Mouse (Mus musculus) forebrain, postnatal 0 days (tissue): Measurements from ENCODE around the gene Kiss1r. TPM values are rescaled to one million over a fixed set of nuclear protein-coding genes. Genes with fewer than 3 reads are reported as not detected.

Experiments
- ATAC-seq: fragments of 200-750 bp; cut with Nextera tagmentation; 2 replicates; pipeline ENCODE4 v1.8.0; 2017; ENCODE audit warnings: mild to moderate bottlenecking, moderate library complexity
- DNase-seq: peaks from one replicate; pipeline ENCODE4 v3.0.0-alpha.2; 2015
- H3K27ac ChIP-seq: fragments of 300-500 bp; sonication (generic); 2 replicates; pipeline ENCODE4 v1.5.1; 2014; ENCODE audit warnings: low read depth, mild to moderate bottlenecking, antibody characterized with exemption, low read length, moderate library complexity, mixed read lengths
- H3K27me3 ChIP-seq: fragments of 300-500 bp; sonication (generic); 2 replicates; pipeline ENCODE4 v1.6.1; 2014; ENCODE audit warnings: mild to moderate bottlenecking, low read length, mixed read lengths; ENCODE audit not compliant: insufficient read depth
- H3K36me3 ChIP-seq: fragments of 300-500 bp; sonication (generic); 2 replicates; pipeline ENCODE4 v1.6.1; 2014; ENCODE audit warnings: mild to moderate bottlenecking, moderate library complexity; ENCODE audit not compliant: insufficient read depth
- H3K4me1 ChIP-seq: fragments of 300-500 bp; sonication (generic); 2 replicates; pipeline ENCODE4 v1.6.1; 2014; ENCODE audit warnings: antibody characterized with exemption; ENCODE audit not compliant: insufficient read depth
- H3K4me2 ChIP-seq: fragments of 300-500 bp; sonication (generic); 2 replicates; pipeline ENCODE4 v1.6.1; 2014; ENCODE audit warnings: low read depth, mild to moderate bottlenecking, moderate library complexity
- H3K4me3 ChIP-seq: fragments of 300-500 bp; sonication (generic); 2 replicates; pipeline ENCODE4 v1.5.1; 2014; ENCODE audit warnings: low read depth, low read length, mixed read lengths
- H3K9ac ChIP-seq: fragments of 300-500 bp; sonication (generic); 2 replicates; pipeline ENCODE4 v1.6.1; 2014; ENCODE audit warnings: mild to moderate bottlenecking
- H3K9me3 ChIP-seq: fragments of 300-500 bp; sonication (generic); 2 replicates; pipeline ENCODE4 v1.6.1; 2016; ENCODE audit warnings: low read length
- CTCF ChIP-seq: sonication (generic); IDR thresholded peaks from 2 replicates; pipeline ENCODE4 v1.5.1; 2016; ENCODE audit warnings: antibody characterized with exemption, control low read depth, low read depth
- WGBS: fragments of 180-500 bp; shearing (Covaris S2); extraction: QIAGEN DNeasy Blood & Tissue Kit; methylation state at CpG from one replicate; pipeline ENCODE4 v1.1.7; 2014; 5-methylcytosine and 5-hydroxymethylcytosine counted together
- polyA plus RNA-seq: library from polyadenylated mRNA; unstranded; fragments of >200 nt; fragmentation: Nextera tagmentation; extraction: Ambion mirVana; gene quantifications from 2 replicates; pipeline ENCODE4 v1.2.1, GENCODE M21; 2015
- total RNA-seq: library from RNA; depleted of rRNA; stranded (reverse); fragments of >200 nt; gene quantifications from 2 replicates; pipeline ENCODE4 v1.2.3, GENCODE M21; 2014

Gene Kiss1r
- total and polyA plus RNA-seq, 2 experiments from 2014 or later = 3.4 to 5.4 TPM

GRCm38 (mm10) chr10:79918231-79919078 is 1.7 kb downstream of the Kiss1r start:
- no peak overlapping the region for H3K4me2 ChIP-seq
- no peak overlapping the region for H3K9ac ChIP-seq
- H3K27ac ChIP-seq = no peak overlapping the region
- H3K4me3 ChIP-seq = no peak overlapping the region
- peaks cover 55% of the 10 kb centered on the region for H3K27me3 ChIP-seq
- no peaks in the 10 kb centered on the region for H3K36me3 ChIP-seq
- ATAC-seq (no peak), DNase-seq (no peak)
- no peak for TF ChIP-seq CTCF
- H3K4me1 ChIP-seq = peaks cover 14% of the 10 kb centered on the region
- no peaks in the 10 kb centered on the region for H3K9me3 ChIP-seq
- 5% methylated on average over 35 of the region's 35 CpGs for WGBS

DNA sequence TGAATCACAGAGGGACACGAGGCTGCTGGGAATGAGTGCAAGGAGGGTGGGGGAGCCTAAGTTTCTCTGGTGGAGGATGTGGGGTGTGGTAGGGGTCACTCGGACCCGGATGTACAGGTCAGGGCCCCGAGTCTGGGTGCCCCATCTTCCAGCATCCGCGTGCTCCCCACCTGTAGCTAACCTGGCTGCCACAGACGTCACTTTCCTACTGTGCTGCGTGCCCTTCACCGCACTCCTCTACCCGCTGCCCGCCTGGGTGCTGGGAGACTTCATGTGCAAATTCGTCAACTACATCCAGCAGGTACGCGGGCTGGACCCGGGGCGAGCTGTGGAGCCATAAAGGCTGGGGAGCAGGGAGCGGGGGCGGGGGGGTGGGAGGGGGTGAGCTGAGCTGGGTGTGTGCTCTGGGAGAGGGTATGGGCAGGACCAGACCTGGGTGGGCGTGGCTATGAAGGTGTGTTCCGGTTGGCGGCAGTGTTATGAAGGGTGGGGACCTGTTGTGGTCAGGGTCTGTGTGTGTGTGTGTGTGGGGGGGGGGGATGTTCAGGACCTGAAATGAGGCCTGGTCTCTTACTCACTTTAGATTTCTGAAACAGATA is 2.6 kb downstream of the Kiss1r start:
- no peak overlapping the region for H3K4me3 ChIP-seq

DNA sequence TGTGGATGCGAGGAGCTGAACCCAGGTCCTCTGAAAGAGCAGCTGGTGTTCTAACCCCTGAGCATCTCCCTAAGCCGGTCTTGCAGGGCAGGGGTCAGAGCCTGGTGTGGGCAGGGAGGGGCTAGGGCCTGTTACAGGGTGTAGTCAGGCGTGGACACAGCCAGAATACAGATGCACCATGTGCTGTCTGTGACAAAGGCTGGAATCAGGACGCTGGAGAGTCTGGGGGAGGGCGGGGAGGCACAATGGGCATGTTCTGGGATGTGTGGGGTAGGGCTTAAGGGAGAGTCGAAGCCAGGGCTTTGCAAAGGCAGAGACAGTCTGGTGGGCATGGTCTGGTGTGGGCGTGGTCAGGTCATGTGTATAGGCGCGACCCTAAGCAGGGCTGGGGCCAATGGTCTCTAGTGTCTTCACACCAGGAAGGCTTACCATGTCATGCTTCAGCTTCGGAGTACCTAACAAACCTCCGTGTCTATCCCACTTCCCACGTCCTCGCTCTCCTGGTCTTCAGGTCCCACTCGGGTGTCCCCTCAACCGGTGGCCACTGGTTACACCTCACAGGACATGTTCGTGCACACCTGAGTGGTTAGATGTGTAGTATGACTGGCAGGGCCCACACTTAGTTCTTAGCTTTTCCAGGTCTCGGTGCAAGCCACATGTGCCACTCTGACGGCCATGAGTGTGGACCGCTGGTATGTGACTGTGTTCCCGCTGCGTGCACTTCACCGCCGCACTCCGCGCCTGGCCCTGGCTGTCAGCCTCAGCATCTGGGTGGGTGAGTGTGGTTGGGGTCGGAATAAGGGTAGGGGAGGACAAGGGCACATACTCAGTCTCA is 3.5 kb downstream of the Kiss1r start:
- WGBS = 15% methylated on average over 26 of the region's 26 CpGs
- Histone ChIP-seq H3K27ac (no peak overlapping the region), H3K9me3 (no peaks in the 10 kb centered on the region), H3K4me2 (peak overlapping the region; percentile 52), H3K27me3 (peaks cover 57% of the 10 kb centered on the region), H3K4me1 (peaks cover 14% of the 10 kb centered on the region), H3K9ac (no peak overlapping the region), H3K4me3 (peak overlapping the region; percentile 28), H3K36me3 (no peaks in the 10 kb centered on the region)
- ATAC-seq (no peak), DNase-seq (no peak)
- no peak for TF ChIP-seq CTCF

More for the DNA sequence above, 2.6 kb downstream of the Kiss1r start:
- Histone ChIP-seq H3K4me1 (peaks cover 14% of the 10 kb centered on the region), H3K9ac (no peak overlapping the region), H3K27ac (no peak overlapping the region), H3K27me3 (peaks cover 57% of the 10 kb centered on the region), H3K4me2 (no peak overlapping the region), H3K36me3 (no peaks in the 10 kb centered on the region), H3K9me3 (no peaks in the 10 kb centered on the region)
- TF ChIP-seq CTCF = no peak
- DNase-seq (no peak), ATAC-seq (no peak)
- WGBS = 5% methylated on average over 21 of the region's 21 CpGs

- no peak within 1 kb of the TSS for H3K27ac ChIP-seq
- H3K4me1 ChIP-seq = peaks cover 6% of the 10 kb centered on the region
- no peaks in the 10 kb centered on the region for H3K36me3 ChIP-seq
- no peak for TF ChIP-seq CTCF
- peaks cover 57% of the 10 kb centered on the region for H3K27me3 ChIP-seq
- no peaks in the 10 kb centered on the region for H3K9me3 ChIP-seq
- ATAC-seq (peak; percentile 7; the same call in 1 of the 2 replicates), DNase-seq (peak; percentile 55)
- peak within 1 kb of the TSS; percentile 28 for H3K4me3 ChIP-seq
- WGBS = 4% methylated on average over 41 of the region's 41 CpGs
- H3K4me2 ChIP-seq = peak within 1 kb of the TSS; percentile 52
- H3K9ac ChIP-seq = peak within 1 kb of the TSS; percentile 31; the same call in 1 of the 2 replicates
These were observed 4.3 kb downstream of the Kiss1r start, which contains the start of gene R3hdm4 for GRCm38 (mm10) chr10:79920958-79921535. Gene R3hdm4 (minus strand): TSS chr10:79921208.

DNA sequence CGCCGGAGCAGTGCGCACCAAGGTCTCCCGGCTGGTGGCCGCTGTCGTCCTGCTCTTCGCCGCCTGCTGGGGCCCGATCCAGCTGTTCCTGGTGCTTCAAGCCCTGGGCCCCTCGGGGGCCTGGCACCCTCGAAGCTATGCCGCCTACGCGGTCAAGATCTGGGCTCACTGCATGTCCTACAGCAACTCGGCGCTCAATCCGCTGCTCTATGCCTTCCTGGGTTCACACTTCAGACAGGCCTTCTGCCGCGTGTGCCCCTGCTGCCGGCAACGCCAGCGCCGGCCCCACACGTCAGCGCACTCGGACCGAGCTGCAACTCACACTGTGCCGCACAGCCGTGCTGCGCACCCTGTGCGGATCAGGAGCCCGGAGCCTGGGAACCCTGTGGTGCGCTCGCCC is 4.8 kb downstream of the Kiss1r start:
- no peak overlapping the region for H3K27ac ChIP-seq
- H3K9ac ChIP-seq = peak overlapping the region; percentile 31; the same call in 1 of the 2 replicates
- H3K9me3 ChIP-seq = no peaks in the 10 kb centered on the region
- 2% methylated on average over 34 of the region's 34 CpGs for WGBS
- peaks cover 5% of the 10 kb centered on the region; the same call in 1 of the 2 replicates for H3K4me1 ChIP-seq
- no peak for TF ChIP-seq CTCF
- ATAC-seq (no peak), DNase-seq (no peak)
- H3K4me2 ChIP-seq = peak overlapping the region; percentile 52
- peak overlapping the region; percentile 28 for H3K4me3 ChIP-seq
- H3K36me3 ChIP-seq = no peaks in the 10 kb centered on the region
- peaks cover 57% of the 10 kb centered on the region for H3K27me3 ChIP-seq

GRCm38 (mm10) chr10:79924998-79925784 is 8.4 kb downstream of the Kiss1r start:
- Histone ChIP-seq H3K4me2 (peak overlapping the region; percentile 89), H3K27me3 (peaks cover 32% of the 10 kb centered on the region), H3K4me1 (peaks cover 8% of the 10 kb centered on the region; the same call in 1 of the 2 replicates), H3K36me3 (no peaks in the 10 kb centered on the region), H3K9me3 (no peaks in the 10 kb centered on the region), H3K9ac (no peak overlapping the region), H3K4me3 (no peak overlapping the region), H3K27ac (no peak overlapping the region)
- TF ChIP-seq CTCF = peak; percentile 100
- peak; percentile 96 for DNase-seq
- WGBS = 12% methylated on average over 29 of the region's 29 CpGs
- peak; percentile 14 for ATAC-seq
